Mouse (Mus musculus) kidney, embryonic 16.5 days (tissue): ENCODE results near the gene Bcl6b. TPM values are rescaled to one million over a fixed set of nuclear protein-coding genes. Genes with fewer than 3 reads are reported as not detected.
A peak's percentile ranks its signal among the peaks of the same experiment; 100 is the strongest.

Source experiments
- ATAC-seq: fragments of 200-750 bp; cut with Nextera tagmentation; 2 replicates; pipeline ENCODE4 v1.8.0; 2017; ENCODE audit warnings: moderate TSS enrichment; ENCODE audit not compliant: low FRiP score, low TSS enrichment
- H3K27ac ChIP-seq: fragments of 300-500 bp; sonication (generic); 2 replicates; pipeline ENCODE4 v1.5.1; 2014; ENCODE audit warnings: low read length
- H3K27me3 ChIP-seq: fragments of 300-500 bp; sonication (generic); 2 replicates; pipeline ENCODE4 v1.6.1; 2014; ENCODE audit warnings: low read length, control low read depth, mixed read lengths; ENCODE audit not compliant: insufficient read depth
- H3K36me3 ChIP-seq: fragments of 300-500 bp; sonication (generic); 2 replicates; pipeline ENCODE4 v1.6.1; 2014; ENCODE audit warnings: low read length, control low read depth, mixed read lengths; ENCODE audit not compliant: insufficient read depth
- H3K4me1 ChIP-seq: fragments of 300-500 bp; sonication (generic); 2 replicates; pipeline ENCODE4 v1.6.1; 2014; ENCODE audit warnings: low read length, control low read depth, mixed read lengths; ENCODE audit not compliant: insufficient read depth
- H3K4me2 ChIP-seq: fragments of 300-500 bp; sonication (generic); replicated peaks from 2 replicates; pipeline ENCODE4 v1.6.1; 2014; ENCODE audit warnings: low read depth, low read length
- H3K4me3 ChIP-seq: fragments of 300-500 bp; sonication (generic); 2 replicates; pipeline ENCODE4 v1.5.1; 2014; ENCODE audit warnings: mild to moderate bottlenecking, low read length
- H3K9ac ChIP-seq: fragments of 300-500 bp; sonication (generic); replicated peaks from 2 replicates; pipeline ENCODE4 v1.6.1; 2014; ENCODE audit warnings: low read length
- H3K9me3 ChIP-seq: fragments of 300-500 bp; sonication (generic); 2 replicates; pipeline ENCODE4 v1.6.1; 2016; ENCODE audit warnings: low read length, control low read depth
- WGBS: fragments of 180-500 bp; shearing (Covaris S2); extraction: QIAGEN DNeasy Blood & Tissue Kit; methylation state at CpG from one replicate; pipeline ENCODE4 v1.1.7; 2014; 5-methylcytosine and 5-hydroxymethylcytosine counted together
- polyA plus RNA-seq: library from polyadenylated mRNA; unstranded; fragments of >200 nt; fragmentation: Nextera tagmentation; extraction: Ambion mirVana; gene quantifications from 2 replicates; pipeline ENCODE4 v1.2.1, GENCODE M21; 2015

The Bcl6b gene
- polyA plus RNA-seq, 1 experiment from 2014 or later, result 27.4 TPM

DNA sequence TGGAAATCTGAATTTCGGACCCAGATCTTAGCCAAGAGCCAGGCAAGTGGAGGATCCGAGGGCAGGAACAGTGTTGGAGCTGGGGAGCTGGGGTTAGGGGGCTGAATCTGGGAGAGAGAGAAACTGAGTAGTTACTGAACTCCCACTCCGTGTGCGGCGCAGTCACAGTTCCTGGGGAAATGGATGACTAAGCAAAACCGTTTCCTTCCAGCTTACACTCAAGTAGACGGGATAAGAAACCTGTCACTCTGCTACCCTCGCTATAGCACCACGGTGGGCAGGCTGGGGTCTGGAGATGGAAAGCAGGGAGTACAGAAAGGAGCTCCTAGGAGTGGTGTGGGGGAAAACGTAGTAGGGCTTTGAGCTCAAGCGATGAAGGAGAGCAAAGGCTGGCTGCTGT is 20.6 kb upstream of the Bcl6b start:
- 66% methylated on average over 11 of the region's 11 CpGs for WGBS
- Histone ChIP-seq H3K4me2 (no peak overlapping the region), H3K4me3 (no peak overlapping the region), H3K9ac (no peak overlapping the region), H3K4me1 (peaks cover under 1% of the 10 kb centered on the region; the same call in 1 of the 2 replicates), H3K36me3 (no peaks in the 10 kb centered on the region), H3K9me3 (no peaks in the 10 kb centered on the region), H3K27me3 (peaks cover 42% of the 10 kb centered on the region), H3K27ac (no peak overlapping the region)
- ATAC-seq, result no peak

DNA sequence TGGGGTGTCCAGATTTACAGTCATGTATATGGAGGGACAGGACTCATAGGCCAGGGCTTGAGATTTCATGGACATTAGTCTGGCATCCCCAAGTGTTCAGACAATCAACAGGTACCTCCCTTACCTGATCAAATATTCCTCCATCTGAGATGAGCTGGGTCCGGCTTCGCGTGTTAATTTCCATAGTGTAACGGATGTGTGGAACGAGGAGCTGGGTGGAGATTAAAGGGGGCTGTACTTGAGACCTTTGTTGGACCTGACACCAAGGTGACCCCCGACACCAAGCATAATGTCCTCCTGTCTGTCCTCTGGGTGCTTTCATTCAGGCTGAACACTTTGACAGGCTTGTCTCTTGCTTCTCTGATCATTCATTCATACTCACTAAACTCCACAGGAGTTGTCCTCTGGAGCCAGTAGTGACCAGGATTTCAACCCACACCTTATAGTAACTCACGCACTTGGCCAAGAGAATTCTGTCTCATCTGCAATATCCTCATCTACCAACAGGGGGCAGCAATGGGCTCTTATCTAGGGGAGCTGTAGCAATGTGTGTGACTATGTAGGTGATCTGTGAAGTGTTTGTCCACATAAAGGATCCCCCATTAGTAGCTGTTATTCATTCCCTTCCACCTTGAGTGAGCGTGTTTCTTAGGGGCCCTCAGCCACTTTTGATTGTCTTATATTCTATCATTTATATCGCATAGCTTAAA is 17.7 kb upstream of the Bcl6b start:
- H3K4me1 ChIP-seq, result no peaks in the 10 kb centered on the region
- ATAC-seq, result no peak
- H3K9ac ChIP-seq, result no peak overlapping the region
- peaks cover 16% of the 10 kb centered on the region for H3K27me3 ChIP-seq
- 52% methylated on average over 9 of the region's 9 CpGs for WGBS
- no peak overlapping the region for H3K27ac ChIP-seq
- H3K9me3 ChIP-seq, result no peaks in the 10 kb centered on the region
- H3K4me2 ChIP-seq, result no peak overlapping the region
- no peaks in the 10 kb centered on the region for H3K36me3 ChIP-seq
- H3K4me3 ChIP-seq, result no peak overlapping the region

DNA sequence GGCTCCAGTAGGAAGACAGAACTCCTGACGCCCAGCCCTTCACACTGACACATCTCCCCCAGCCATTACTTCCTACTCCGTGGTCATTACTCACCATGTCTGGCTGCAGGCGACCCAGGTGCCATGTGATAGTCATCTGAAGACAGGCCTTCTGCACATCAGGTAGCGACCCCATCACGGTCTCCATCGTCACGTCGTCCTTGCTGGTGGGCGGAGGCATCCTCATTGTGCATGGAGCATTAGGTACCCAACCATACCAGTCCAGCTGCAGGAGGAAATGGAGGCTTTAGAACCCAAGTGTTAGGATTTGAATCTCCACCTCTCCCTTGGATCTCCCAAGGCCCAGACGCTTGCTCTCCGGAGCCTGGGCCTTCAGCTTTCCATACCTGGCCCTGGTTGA is 13.0 kb upstream of the Bcl6b start:
- Histone ChIP-seq H3K9me3 (no peaks in the 10 kb centered on the region), H3K27ac (no peak overlapping the region), H3K4me1 (peaks cover 14% of the 10 kb centered on the region; the same call in 1 of the 2 replicates), H3K9ac (no peak overlapping the region), H3K36me3 (no peaks in the 10 kb centered on the region), H3K4me3 (no peak overlapping the region), H3K27me3 (peaks cover 4% of the 10 kb centered on the region; the same call in 1 of the 2 replicates), H3K4me2 (no peak overlapping the region)
- WGBS, result 69% methylated on average over 11 of the region's 11 CpGs
- ATAC-seq, result no peak

DNA sequence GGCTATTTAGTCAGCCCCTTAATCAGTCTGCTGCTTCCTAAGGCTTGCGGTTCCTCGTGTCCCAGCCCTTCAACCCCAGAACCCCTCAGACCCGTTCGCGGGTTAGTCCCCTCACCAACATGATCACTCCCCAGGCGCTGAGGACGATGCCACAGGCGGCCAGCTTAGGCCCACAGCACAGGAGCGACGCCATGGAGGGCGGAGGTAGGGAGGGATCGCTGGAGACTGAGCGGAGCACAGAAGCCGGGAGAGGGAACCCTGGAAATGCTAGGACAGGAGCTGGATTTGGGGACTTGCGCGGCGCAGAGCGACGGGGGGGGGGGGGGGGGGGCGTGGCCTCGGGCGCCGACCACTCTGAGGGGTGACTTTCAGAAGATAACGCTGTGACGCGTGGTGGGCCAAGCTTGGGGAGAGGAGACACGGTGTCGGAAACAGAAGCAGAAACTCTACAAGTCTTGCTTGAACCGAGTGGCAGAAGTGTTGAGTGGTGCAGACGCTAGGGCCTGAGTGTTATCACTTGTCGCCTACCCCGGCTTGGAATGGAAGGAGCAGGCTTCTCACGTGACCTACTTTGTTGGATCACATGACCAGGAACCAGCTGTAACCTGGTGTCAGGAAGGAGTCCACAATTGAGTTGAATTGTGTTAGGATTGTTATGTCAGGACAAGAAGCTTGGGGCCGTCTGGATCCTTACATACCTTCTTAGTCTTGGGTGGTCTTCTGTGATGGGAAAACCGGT is 10.1 kb upstream of the Bcl6b start, which contains the start of the genes Gm21988 and Rnasek:
Gene Gm21988 (minus strand): TSS at position 290 of the 739 bp plus-strand sequence.
Gene Rnasek (minus strand): TSS at position 302 of the 739 bp plus-strand sequence.
- Histone ChIP-seq H3K4me1 (peaks cover 29% of the 10 kb centered on the region), H3K9me3 (no peaks in the 10 kb centered on the region), H3K36me3 (peaks cover 8% of the 10 kb centered on the region; the same call in 1 of the 2 replicates), H3K9ac (peak within 1 kb of the TSS; percentile 96), H3K4me2 (peak within 1 kb of the TSS; percentile 96), H3K27ac (peak within 1 kb of the TSS; percentile 93), H3K4me3 (peak within 1 kb of the TSS; percentile 99), H3K27me3 (no peaks in the 10 kb centered on the region)
- ATAC-seq, result peak; percentile 25
- under 1% methylated on average over 34 of the region's 35 CpGs for WGBS

DNA sequence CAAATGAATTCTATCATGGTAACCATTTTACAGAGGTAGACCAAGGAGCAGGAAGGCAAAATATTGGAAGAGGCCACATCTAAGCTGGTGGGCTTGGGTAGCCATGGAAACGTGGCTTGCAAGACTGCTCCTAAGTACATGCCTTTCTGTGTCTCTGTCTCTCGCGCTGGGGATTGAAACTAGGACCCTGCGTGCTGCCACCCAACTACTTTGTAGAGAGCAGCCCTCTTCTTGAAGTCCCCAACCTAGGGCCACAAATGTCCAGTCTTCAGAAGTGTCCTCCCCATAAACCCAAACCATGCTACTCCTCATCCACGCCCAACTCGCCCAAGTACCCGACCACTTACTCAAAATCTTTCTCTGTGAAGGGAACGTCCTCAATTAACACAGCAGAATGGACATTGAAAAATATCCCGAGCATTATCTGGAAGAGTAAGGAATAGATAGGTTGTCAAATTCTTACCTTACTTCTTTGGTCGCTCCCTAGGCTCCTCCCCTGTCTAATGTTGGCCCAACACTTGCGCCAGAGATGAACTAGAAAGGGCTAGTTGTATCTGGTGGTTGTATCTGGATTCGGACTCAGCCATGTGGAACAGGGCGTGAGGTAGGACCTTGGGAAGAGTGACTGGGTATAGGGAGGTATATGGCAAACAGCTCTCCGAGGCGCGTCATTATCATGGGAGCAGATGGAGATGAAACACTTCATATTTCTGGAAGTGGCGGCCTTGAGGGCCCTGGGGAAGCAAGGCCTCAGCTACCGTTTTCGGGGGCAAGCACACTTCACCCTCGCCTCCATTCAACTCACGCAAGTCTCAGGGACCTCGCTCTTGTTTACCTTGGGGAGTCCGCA is 9.2 kb upstream of the Bcl6b start:
- no peak for ATAC-seq
- Histone ChIP-seq H3K9me3 (no peaks in the 10 kb centered on the region), H3K4me1 (peaks cover 34% of the 10 kb centered on the region), H3K36me3 (peaks cover 11% of the 10 kb centered on the region; the same call in 1 of the 2 replicates), H3K27me3 (no peaks in the 10 kb centered on the region), H3K4me2 (peak overlapping the region; percentile 96), H3K27ac (peak overlapping the region; percentile 93), H3K9ac (peak overlapping the region; percentile 96), H3K4me3 (peak overlapping the region; percentile 99)
- WGBS, result 12% methylated on average over 23 of the region's 23 CpGs

DNA sequence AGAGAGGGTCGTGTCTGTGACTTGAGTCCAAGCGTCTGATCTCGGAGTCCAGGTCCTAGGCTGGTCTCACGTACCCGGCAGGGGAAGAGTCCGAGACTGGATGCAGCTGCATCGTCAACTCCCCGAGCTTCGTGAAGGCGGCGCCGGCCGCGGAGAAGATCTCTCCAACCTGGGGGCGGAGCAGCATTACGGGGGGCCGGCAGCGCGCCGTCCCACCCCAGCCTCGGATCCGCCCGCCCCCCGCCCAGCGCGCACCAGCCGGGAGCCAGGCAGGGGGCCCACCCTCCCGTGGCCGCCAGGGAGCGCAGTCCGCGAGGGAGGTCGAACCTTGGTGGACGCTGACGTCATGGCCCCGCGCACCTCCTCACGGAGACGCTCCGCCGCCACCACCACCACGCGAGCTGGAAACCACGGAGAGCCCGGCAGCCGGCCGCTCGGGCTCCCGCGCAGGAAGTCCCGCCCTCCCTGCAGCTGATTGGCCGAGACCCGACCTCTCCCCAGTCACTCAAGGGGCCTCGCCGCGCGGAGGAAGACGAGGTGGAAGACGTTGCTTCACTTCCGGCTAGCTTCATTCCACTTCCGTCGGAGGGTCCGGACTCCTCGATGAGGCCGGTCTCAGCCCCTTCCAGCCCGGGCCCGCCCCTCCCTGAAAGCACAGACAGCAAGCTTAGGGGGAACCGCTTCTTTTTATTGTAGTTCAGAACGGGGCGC is 8.0 kb upstream of the Bcl6b start, which contains the start of gene 0610010K14Rik:
Gene 0610010K14Rik (minus strand): TSS at position 458 of the 711 bp plus-strand sequence.
- Histone ChIP-seq H3K9me3 (no peaks in the 10 kb centered on the region), H3K4me1 (peaks cover 45% of the 10 kb centered on the region), H3K27ac (peak within 1 kb of the TSS; percentile 93), H3K27me3 (no peaks in the 10 kb centered on the region), H3K9ac (peak within 1 kb of the TSS; percentile 96), H3K36me3 (peaks cover 11% of the 10 kb centered on the region; the same call in 1 of the 2 replicates), H3K4me2 (peak within 1 kb of the TSS; percentile 96), H3K4me3 (peak within 1 kb of the TSS; percentile 99)
- WGBS, result under 1% methylated on average over 49 of the region's 70 CpGs
- peak; percentile 95 for ATAC-seq

DNA sequence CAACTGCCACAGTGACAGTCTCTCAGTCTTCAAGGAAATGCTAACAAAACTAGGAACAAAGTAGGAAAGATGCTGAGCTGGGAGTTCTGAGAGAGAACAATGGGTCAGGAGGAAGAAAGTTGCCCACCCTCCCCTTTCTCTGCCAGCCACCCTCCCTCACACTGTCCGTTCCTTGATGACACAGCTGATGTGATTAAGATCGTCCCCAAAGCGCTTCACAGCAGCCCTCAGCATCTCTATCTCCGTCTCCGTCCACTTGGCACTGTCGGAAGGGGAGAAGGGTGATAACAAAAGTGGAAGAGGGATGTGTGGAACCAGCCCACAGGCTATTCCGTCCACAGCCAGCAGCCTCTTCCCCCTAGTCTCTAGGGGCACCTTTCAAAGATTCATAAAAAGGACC is 7.1 kb upstream of the Bcl6b start:
- 36% methylated on average over 7 of the region's 7 CpGs for WGBS
- H3K36me3 ChIP-seq, result peaks cover 11% of the 10 kb centered on the region; the same call in 1 of the 2 replicates
- ATAC-seq, result no peak
- no peaks in the 10 kb centered on the region for H3K27me3 ChIP-seq
- no peaks in the 10 kb centered on the region for H3K9me3 ChIP-seq
- peak overlapping the region; percentile 93 for H3K27ac ChIP-seq
- H3K4me1 ChIP-seq, result peaks cover 52% of the 10 kb centered on the region
- H3K9ac ChIP-seq, result peak overlapping the region; percentile 96
- peak overlapping the region; percentile 99 for H3K4me3 ChIP-seq
- H3K4me2 ChIP-seq, result peak overlapping the region; percentile 96

DNA sequence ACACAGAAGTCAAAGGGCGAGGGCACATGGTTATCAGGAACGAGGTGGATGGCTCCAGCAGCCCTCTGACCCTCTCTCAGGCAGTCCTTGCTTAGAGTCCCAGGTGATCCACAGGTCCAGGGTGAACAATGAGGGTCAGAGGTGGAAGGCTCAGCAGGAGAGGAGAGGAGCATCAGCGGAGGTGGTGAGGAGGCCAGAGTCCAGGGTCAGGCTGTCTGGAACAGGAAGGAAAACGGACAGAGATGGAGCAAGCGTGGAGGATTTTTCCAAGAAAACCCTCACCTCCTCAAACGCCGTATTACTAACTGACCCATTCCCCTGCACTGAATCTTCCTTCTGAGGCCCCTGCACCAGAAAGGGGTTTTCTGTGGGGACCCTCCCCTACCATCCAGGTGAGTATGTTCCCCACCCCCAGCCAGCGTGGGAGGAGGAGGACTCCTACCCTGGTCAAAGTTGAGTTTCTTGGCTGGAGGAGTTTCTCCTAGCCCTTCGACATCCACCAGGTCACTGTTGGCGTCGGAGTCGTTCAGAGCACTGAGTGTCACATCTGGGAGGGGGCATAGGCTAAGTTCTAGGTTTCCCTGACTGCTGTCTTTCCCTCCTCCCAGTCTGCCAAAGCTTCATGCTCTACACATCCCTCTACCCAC is 5.8 kb upstream of the Bcl6b start:
- no peak overlapping the region for H3K4me2 ChIP-seq
- H3K4me1 ChIP-seq, result peaks cover 50% of the 10 kb centered on the region
- ATAC-seq, result no peak
- H3K9me3 ChIP-seq, result no peaks in the 10 kb centered on the region
- 86% methylated on average over 12 of the region's 12 CpGs for WGBS
- peaks cover 11% of the 10 kb centered on the region; the same call in 1 of the 2 replicates for H3K36me3 ChIP-seq
- no peak overlapping the region for H3K4me3 ChIP-seq
- H3K27ac ChIP-seq, result no peak overlapping the region
- no peaks in the 10 kb centered on the region for H3K27me3 ChIP-seq
- H3K9ac ChIP-seq, result no peak overlapping the region
